Mouse (Mus musculus): ENCODE results near the gene Slc35e3.

GRCm38 (mm10) chr10:117768141-117768440 lies 21.9 kb upstream of the Slc35e3 start:
- TF ChIP-seq MAX (IDR thresholded peaks at IDR 0.05) (no peak), CTCF (IDR thresholded peaks at IDR 0.05; ENCODE audit: control insufficient read depth, insufficient read depth, insufficient read length) (no peak)
